Mouse (Mus musculus) ovary, adult 10 weeks (tissue): ENCODE measurements around the gene Dnm1. TPM values are rescaled to one million over a fixed set of nuclear protein-coding genes. Genes with fewer than 3 reads are reported as not detected.

Source experiments
- polyA plus RNA-seq: library from polyadenylated mRNA; stranded (reverse); fragments of 350-450 nt; fragmentation: Illumina TruSeq; extraction: RNeasy Lipid Tissue Mini Kit (QIAGEN cat#74804); gene quantifications from one replicate; pipeline ENCODE4 v1.2.3, GENCODE M21; 2014

The Dnm1 gene
- polyA plus RNA-seq: 1.4 TPM

DNA sequence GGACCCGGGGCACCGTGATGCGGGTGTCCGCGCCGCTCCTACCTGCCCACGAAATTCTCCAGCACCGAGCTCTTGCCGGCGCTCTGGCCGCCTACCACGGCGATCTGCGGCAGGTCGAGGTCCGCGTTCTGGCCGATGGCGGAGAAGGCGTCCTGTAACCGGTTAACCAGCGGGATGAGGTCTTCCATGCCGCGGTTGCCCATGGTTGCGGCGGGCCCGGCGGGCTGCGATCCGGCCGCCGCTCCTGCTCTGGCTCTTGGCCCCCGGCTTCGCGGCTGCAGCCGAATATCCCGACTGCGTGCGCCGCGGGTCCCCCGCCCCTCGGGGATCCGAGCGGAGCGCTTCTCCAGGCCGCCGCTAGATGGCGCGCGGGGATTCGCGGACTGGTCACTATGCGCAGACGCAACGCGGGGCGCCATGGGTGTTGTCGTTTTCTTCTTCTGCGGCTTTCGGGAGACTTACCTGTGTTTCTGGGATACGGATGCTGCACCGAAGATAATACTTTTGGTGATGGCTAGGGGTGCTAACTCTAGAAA is at the start of gene Dnm1:
Gene Dnm1, minus strand, starts transcription at position 332 of the 536 bp plus-strand sequence.

DNA sequence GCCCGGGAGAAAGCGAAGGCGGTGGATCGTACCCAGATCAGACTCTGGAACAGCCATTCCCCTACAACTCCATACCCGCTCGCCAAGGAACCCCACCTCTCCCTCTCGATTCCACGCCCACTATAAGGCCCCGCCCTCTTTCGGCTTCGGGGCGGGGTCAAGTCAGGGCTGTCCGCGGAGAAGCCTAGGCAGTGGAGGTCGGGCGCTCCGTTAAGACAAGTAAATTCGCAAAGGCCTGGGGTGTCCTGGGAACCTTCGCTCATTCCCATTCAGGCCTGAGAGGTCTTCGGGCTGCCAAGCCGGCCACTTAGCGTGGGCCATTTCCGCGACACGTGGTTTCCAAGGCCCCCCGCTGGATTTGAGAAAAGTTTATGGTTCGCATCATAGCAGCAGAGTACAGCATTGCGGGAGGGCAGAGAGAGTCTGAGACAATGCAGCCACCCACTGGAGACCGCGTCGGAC is 42.4 kb upstream of the Dnm1 start, which contains the start of gene Ptges2:
Gene Ptges2, plus strand, starts transcription at position 413 of the 462 bp plus-strand sequence.

DNA sequence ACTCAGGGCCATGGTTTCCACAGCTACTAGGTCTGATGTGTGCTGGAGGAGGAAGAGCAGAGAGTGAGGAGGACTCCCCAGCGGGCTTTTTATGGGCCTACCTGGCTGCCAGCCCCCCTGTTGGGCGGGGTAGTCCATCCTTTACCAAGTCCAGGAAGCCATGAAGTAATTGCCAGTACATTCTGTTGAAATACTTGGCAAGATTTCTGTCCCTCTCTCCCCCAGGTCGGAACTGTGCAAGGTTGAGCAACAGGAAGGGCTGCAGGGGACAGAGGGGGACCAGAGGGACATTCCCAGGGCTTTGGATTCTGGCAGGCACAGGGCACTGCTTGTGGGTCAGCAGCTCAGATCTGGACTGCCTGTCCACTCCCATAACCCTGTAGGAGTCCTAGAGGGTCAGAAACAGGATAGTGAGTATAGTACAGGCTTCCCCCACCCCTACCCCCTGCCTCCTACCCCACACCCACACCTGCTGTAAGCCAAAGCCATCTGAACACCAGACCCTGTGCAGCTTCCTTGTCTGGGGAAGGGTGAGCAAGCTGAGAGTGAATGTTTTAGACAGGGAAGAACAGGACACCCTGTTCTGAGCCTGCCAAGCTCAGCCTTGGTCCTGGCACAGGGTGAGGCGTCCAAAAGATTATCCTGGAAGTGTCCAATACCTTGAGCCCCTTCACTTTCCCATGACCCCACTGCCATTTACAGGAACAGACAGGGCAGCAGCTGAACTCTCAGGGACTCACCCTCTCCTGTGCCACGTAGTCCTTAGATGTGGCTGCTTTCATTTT is 34.8 kb upstream of the Dnm1 start, which contains the start of gene Lcn2:
Gene Lcn2, minus strand, starts transcription at position 547 of the 785 bp plus-strand sequence.

DNA sequence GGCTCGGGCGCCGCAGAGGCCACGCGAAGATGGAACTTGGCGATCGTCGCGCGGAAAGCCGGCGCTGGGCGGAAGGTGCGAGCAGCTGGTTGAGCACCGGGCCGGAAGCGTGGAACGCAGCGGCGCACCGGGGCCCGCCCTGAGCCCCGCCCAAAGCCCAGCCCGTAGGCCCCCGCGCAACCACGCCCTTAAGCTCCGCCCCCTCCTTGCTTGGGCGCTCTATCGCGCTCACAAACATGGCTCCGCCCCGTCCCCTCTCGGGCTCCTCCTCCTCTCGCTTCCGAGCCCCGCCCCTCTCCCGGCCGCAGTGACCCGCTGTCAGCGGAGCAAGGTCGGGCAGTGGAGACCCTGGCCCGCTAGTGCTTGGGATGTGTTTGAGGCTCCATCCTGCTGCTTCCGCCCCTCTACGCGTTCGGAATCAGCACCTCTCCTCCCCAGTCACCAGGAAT is 28.7 kb upstream of the Dnm1 start, which contains the start of gene 1110008P14Rik:
Gene 1110008P14Rik, minus strand, starts transcription at position 164 of the 449 bp plus-strand sequence.

DNA sequence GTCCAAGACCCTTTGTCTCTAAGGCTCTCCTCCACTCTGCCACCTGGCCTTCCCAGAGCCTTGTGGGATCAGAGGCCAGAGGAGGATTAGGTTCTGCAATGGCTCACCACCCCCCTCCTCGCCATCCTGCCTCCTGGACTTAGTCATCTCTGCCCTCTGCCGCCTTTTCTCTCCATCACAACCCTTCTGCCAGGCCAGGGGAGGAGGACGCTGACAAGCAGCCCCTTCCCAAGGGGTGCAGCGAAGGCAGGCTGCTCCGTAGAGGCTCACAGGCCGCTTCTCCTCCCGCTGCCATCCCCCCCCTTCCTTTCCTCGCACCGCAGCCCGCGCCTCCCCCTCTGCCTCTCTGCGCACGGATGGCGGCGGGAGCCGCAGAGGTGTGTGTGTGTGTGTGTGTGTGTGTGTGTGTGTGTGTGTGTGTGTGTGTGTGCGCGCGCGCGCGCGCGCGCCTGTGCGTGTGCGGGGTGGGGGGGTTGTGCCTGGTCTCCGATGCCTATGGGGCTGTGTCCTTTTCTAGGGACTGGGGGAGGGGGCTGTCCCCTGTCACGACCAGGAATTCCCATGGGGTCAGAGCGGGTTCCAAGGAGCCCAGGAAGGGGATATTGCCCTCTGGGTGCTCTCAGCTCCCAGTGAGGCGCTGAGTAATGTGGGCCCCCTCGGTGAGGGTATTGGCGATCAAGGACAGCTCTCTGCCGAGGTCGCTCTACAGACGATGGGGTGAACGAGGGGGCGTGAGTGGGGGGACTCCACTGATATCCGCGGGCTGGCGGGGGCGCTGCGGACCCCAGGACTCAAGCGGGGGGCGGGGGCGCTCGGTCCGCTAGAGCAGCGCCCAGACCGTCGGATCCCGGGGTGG is 759 bp downstream of the Dnm1 start, which contains the start of gene Ciz1:
Gene Ciz1, plus strand, starts transcription at position 177 of the 856 bp plus-strand sequence.

DNA sequence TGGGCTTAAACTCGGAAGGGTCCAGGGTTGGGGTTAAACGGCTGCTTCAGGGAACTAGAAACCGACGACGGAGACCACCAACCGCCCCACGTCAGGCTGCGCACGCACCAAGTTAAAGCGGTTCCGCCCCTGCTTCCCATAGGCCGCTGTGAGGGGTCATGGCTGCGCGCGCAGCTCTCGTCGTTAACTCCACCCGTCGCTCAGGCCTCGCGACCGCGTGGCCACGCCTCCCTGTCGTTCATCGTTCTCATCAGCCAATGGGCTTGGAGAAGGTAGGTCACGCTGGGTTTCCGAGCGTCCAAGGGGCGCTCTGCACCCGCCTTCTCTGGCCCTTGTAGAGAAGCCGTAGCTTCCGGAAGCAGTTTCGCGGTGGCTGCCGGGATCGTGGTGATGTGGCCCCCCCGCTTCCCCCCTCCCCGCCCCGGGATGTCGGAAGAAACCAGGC is 65.2 kb downstream of the Dnm1 start, which contains the start of gene Swi5:
Gene Swi5, minus strand, starts transcription at position 153 of the 445 bp plus-strand sequence.

DNA sequence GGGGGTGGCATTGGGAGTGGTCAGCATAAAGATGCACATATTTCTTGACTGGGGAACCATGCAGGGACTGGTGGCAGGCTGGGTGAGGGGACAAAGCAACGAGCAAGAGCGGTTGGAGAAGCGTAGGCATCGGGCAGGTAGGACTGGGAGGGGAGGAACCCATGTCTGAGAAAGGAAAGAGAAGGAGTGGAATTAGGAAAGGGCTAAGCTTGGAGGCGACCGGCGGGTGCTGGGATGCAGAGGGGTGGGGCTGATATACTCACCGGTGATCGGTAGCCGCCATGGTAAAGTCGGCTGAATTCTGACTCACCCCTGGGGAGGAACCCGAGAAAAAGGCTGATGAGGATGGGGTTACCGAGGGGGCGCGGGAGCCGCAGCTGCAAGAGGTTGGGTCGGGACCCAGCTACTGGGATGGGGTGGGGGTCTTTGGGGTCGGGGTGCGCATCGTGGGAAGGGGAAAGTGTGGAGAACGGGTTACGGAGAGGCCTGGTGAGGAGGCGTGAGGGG is 65.8 kb downstream of the Dnm1 start, which contains the start of gene Golga2:
Gene Golga2, plus strand, starts transcription at position 51 of the 507 bp plus-strand sequence.

DNA sequence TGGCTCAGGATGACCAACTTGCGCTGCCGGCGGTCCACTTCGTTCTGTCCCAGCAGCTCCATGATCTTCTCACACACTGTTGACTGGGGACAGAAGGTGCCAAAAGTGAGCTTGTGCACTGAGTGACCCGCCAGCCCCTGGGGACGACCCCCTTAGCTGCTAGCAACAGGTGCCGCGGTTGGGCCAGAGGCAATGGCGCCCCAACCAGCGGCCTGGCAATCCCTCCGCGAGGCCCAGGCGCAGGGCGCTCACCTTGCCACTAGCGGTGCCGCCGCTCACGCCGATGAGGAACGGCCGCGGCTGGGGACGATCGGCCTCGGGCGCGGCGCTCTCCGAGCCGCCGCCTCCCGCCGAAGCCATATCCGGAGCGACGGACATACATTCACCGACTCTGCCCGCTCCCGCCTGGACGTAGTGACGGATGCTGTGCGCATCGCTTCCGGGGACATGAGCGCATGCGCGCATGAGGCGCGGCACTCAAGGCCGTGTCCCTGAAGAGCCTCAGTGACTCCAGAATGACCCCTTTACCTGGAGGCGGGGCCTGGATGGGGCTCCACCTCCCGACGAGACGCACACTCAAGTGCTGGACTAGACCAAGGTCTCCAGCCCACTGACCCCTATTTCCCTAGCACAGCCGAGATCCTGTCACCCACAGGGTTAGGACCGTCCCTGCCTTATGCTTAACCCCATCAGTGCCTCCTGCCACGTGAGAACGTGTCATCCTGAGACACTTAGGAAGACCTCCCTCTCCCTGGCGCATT is 93.3 kb downstream of the Dnm1 start, which contains the start of gene Uck1:
Gene Uck1, minus strand, starts transcription at position 503 of the 761 bp plus-strand sequence.

Other genes starting within 250 kb of the Dnm1 start
- 58.5 TPM for gene Prrc2b, start 202.3 kb downstream of the Dnm1 start, polyA plus RNA-seq
- 13.1 TPM for gene Pomt1, start 116.7 kb downstream of the Dnm1 start, polyA plus RNA-seq
- 22.8 TPM for gene Uck1, start 93.2 kb downstream of the Dnm1 start, polyA plus RNA-seq
- 19.7 TPM for gene Golga2, start 66.0 kb downstream of the Dnm1 start, polyA plus RNA-seq
- 398 TPM for gene Swi5, start 65.3 kb downstream of the Dnm1 start, polyA plus RNA-seq
- gene Ciz1, start 1.0 kb downstream of the Dnm1 start, polyA plus RNA-seq: 4.8 TPM
- gene 1110008P14Rik, start 28.6 kb upstream of the Dnm1 start, polyA plus RNA-seq: 1.7 TPM
- gene Lcn2, start 34.9 kb upstream of the Dnm1 start, polyA plus RNA-seq: 5.6 TPM
- 1.9 TPM for gene Ptges2, start 42.6 kb upstream of the Dnm1 start, polyA plus RNA-seq
- 0.83 TPM for gene Naif1, start 97.1 kb upstream of the Dnm1 start, polyA plus RNA-seq
- 1.1 TPM for gene Slc25a25, start 98.1 kb upstream of the Dnm1 start, polyA plus RNA-seq
- 4.4 TPM for gene Fam102a, start 182.0 kb upstream of the Dnm1 start, polyA plus RNA-seq
- gene Dpm2, start 217.5 kb upstream of the Dnm1 start, polyA plus RNA-seq: 3.4 TPM
- not detected for gene Pip5kl1, start 221.5 kb upstream of the Dnm1 start, polyA plus RNA-seq
- gene 9430097D07Rik, start 222.3 kb upstream of the Dnm1 start, polyA plus RNA-seq: not detected
- 1.8 TPM for gene St6galnac4, start 233.8 kb upstream of the Dnm1 start, polyA plus RNA-seq
- 2.8 TPM for gene St6galnac6, start 246.4 kb upstream of the Dnm1 start, polyA plus RNA-seq